Mouse (Mus musculus): ENCODE results near the gene Add3. TPM values are rescaled to one million over a fixed set of nuclear protein-coding genes. Genes with fewer than 3 reads are reported as not detected.
A peak's percentile ranks its signal among the peaks of the same experiment; 100 is the strongest.

Gene Add3
- polyA plus RNA-seq, 1 experiment from 2014 or later = 28.6 TPM

- no peaks in the 10 kb centered on the region for H3K9me3 ChIP-seq (ENCODE audit: control insufficient read depth, low read length)
- 69% methylated on average over 18 of the region's 18 CpGs for WGBS
- H3K9ac ChIP-seq (replicated peaks; ENCODE audit: low read length) = no peak overlapping the region
- ATAC-seq (ENCODE audit: low FRiP score, low TSS enrichment) (no peak), DNase-seq (no peak)
- no peak overlapping the region for H3K4me2 ChIP-seq (ENCODE audit: low read length)
- no peak overlapping the region for H3K4me3 ChIP-seq (replicated peaks; ENCODE audit: low read depth, low read length)
- no peaks in the 10 kb centered on the region; the same call in 1 of the 2 replicates for H3K4me1 ChIP-seq (ENCODE audit: control insufficient read depth, insufficient read depth, low read length)
- H3K27me3 ChIP-seq (ENCODE audit: control insufficient read depth, insufficient read depth, low read length) = no peaks in the 10 kb centered on the region
- no peaks in the 10 kb centered on the region for H3K36me3 ChIP-seq (ENCODE audit: control insufficient read depth, insufficient read depth, low read length)
- no peak overlapping the region for H3K27ac ChIP-seq (replicated peaks; ENCODE audit: low read depth, low read length)
Measured at GRCm38 (mm10) chr19:53127320-53128291, 12.6 kb upstream of the Add3 start.

GRCm38 (mm10) chr19:53128494-53129337 is 11.5 kb upstream of the Add3 start:
- H3K27me3 ChIP-seq (ENCODE audit: control insufficient read depth, insufficient read depth, low read length) = no peaks in the 10 kb centered on the region
- WGBS = 53% methylated on average over 13 of the region's 13 CpGs
- H3K4me3 ChIP-seq (replicated peaks; ENCODE audit: low read depth, low read length) = no peak overlapping the region
- H3K9me3 ChIP-seq (ENCODE audit: control insufficient read depth, low read length) = no peaks in the 10 kb centered on the region
- no peak overlapping the region for H3K9ac ChIP-seq (replicated peaks; ENCODE audit: low read length)
- H3K36me3 ChIP-seq (ENCODE audit: control insufficient read depth, insufficient read depth, low read length) = no peaks in the 10 kb centered on the region
- H3K4me2 ChIP-seq (ENCODE audit: low read length) = no peak overlapping the region
- DNase-seq (no peak), ATAC-seq (ENCODE audit: low FRiP score, low TSS enrichment) (no peak)
- H3K4me1 ChIP-seq (ENCODE audit: control insufficient read depth, insufficient read depth, low read length) = peaks cover 5% of the 10 kb centered on the region; the same call in 1 of the 2 replicates
- H3K27ac ChIP-seq (replicated peaks; ENCODE audit: low read depth, low read length) = no peak overlapping the region

GRCm38 (mm10) chr19:53130399-53131175 is 9.7 kb upstream of the Add3 start:
- Histone ChIP-seq H3K9ac (replicated peaks; ENCODE audit: low read length) (no peak overlapping the region), H3K4me2 (ENCODE audit: low read length) (no peak overlapping the region), H3K9me3 (ENCODE audit: control insufficient read depth, low read length) (no peaks in the 10 kb centered on the region), H3K4me3 (replicated peaks; ENCODE audit: low read depth, low read length) (no peak overlapping the region), H3K27me3 (ENCODE audit: control insufficient read depth, insufficient read depth, low read length) (no peaks in the 10 kb centered on the region), H3K4me1 (ENCODE audit: control insufficient read depth, insufficient read depth, low read length) (peaks cover 5% of the 10 kb centered on the region; the same call in 1 of the 2 replicates), H3K36me3 (ENCODE audit: control insufficient read depth, insufficient read depth, low read length) (no peaks in the 10 kb centered on the region), H3K27ac (replicated peaks; ENCODE audit: low read depth, low read length) (no peak overlapping the region)
- no peak for DNase-seq
- no peak for ATAC-seq (ENCODE audit: low FRiP score, low TSS enrichment)
- WGBS = 93% methylated on average over 15 of the region's 16 CpGs

- Histone ChIP-seq H3K36me3 (ENCODE audit: control insufficient read depth, insufficient read depth, low read length) (no peaks in the 10 kb centered on the region), H3K27ac (replicated peaks; ENCODE audit: low read depth, low read length) (no peak overlapping the region), H3K9me3 (ENCODE audit: control insufficient read depth, low read length) (no peaks in the 10 kb centered on the region), H3K4me3 (replicated peaks; ENCODE audit: low read depth, low read length) (no peak overlapping the region), H3K27me3 (ENCODE audit: control insufficient read depth, insufficient read depth, low read length) (no peaks in the 10 kb centered on the region), H3K9ac (replicated peaks; ENCODE audit: low read length) (no peak overlapping the region), H3K4me2 (ENCODE audit: low read length) (no peak overlapping the region), H3K4me1 (ENCODE audit: control insufficient read depth, insufficient read depth, low read length) (peaks cover 10% of the 10 kb centered on the region; the same call in 1 of the 2 replicates)
- ATAC-seq (ENCODE audit: low FRiP score, low TSS enrichment) (no peak), DNase-seq (no peak)
- 80% methylated on average over 10 of the region's 10 CpGs for WGBS
Measured at GRCm38 (mm10) chr19:53132471-53132870, 7.8 kb upstream of the Add3 start.

GRCm38 (mm10) chr19:53136336-53137090 is 3.7 kb upstream of the Add3 start:
- ATAC-seq (ENCODE audit: low FRiP score, low TSS enrichment) (no peak), DNase-seq (no peak)
- H3K4me3 ChIP-seq (replicated peaks; ENCODE audit: low read depth, low read length) = no peak overlapping the region
- 0 out of 2 replicates have a peak, but pooled peaks cover 9% of the 10 kb centered on the region for H3K27me3 ChIP-seq (ENCODE audit: control insufficient read depth, insufficient read depth, low read length)
- H3K9ac ChIP-seq (replicated peaks; ENCODE audit: low read length) = no peak overlapping the region
- no peaks in the 10 kb centered on the region for H3K36me3 ChIP-seq (ENCODE audit: control insufficient read depth, insufficient read depth, low read length)
- no peak overlapping the region for H3K4me2 ChIP-seq (ENCODE audit: low read length)
- WGBS = 70% methylated on average over 13 of the region's 13 CpGs
- H3K27ac ChIP-seq (replicated peaks; ENCODE audit: low read depth, low read length) = no peak overlapping the region
- no peaks in the 10 kb centered on the region for H3K9me3 ChIP-seq (ENCODE audit: control insufficient read depth, low read length)
- H3K4me1 ChIP-seq (ENCODE audit: control insufficient read depth, insufficient read depth, low read length) = peaks cover 15% of the 10 kb centered on the region

GRCm38 (mm10) chr19:53137116-53137670 is 3.0 kb upstream of the Add3 start:
- Histone ChIP-seq H3K36me3 (ENCODE audit: control insufficient read depth, insufficient read depth, low read length) (no peaks in the 10 kb centered on the region), H3K27ac (replicated peaks; ENCODE audit: low read depth, low read length) (no peak overlapping the region), H3K4me2 (ENCODE audit: low read length) (no peak overlapping the region), H3K9ac (replicated peaks; ENCODE audit: low read length) (no peak overlapping the region), H3K27me3 (ENCODE audit: control insufficient read depth, insufficient read depth, low read length) (0 out of 2 replicates have a peak, but pooled peaks cover 11% of the 10 kb centered on the region), H3K4me3 (replicated peaks; ENCODE audit: low read depth, low read length) (no peak overlapping the region), H3K4me1 (ENCODE audit: control insufficient read depth, insufficient read depth, low read length) (peaks cover 20% of the 10 kb centered on the region), H3K9me3 (ENCODE audit: control insufficient read depth, low read length) (no peaks in the 10 kb centered on the region)
- WGBS = 62% methylated on average over 4 of the region's 4 CpGs
- no peak for ATAC-seq (ENCODE audit: low FRiP score, low TSS enrichment)
- DNase-seq = no peak

GRCm38 (mm10) chr19:53140804-53141250 is 584 bp downstream of the Add3 start:
- H3K27ac ChIP-seq (replicated peaks; ENCODE audit: low read depth, low read length) = peak overlapping the region; percentile 45; the same call in 1 of the 2 replicates
- WGBS = 7% methylated on average over 6 of the region's 6 CpGs

More at GRCm38 (mm10) chr19:53140804-53141250, 584 bp downstream of the Add3 start:
- Histone ChIP-seq H3K4me1 (ENCODE audit: control insufficient read depth, insufficient read depth, low read length) (peaks cover 20% of the 10 kb centered on the region), H3K9me3 (ENCODE audit: control insufficient read depth, low read length) (no peaks in the 10 kb centered on the region), H3K4me2 (ENCODE audit: low read length) (peak overlapping the region; percentile 96), H3K36me3 (ENCODE audit: control insufficient read depth, insufficient read depth, low read length) (no peaks in the 10 kb centered on the region), H3K9ac (replicated peaks; ENCODE audit: low read length) (peak overlapping the region; percentile 36; the same call in 1 of the 2 replicates), H3K27me3 (ENCODE audit: control insufficient read depth, insufficient read depth, low read length) (0 out of 2 replicates have a peak, but pooled peaks cover 11% of the 10 kb centered on the region), H3K4me3 (replicated peaks; ENCODE audit: low read depth, low read length) (peak overlapping the region; percentile 85)
- ATAC-seq (ENCODE audit: low FRiP score, low TSS enrichment) = no peak
- DNase-seq = peak; percentile 40

Data from midbrain, embryonic 14.5 days (tissue).